Mouse (Mus musculus) lung, postnatal 25 days (tissue): ENCODE data around the gene Adgrb2.

Experiments
- DNase-seq: peaks from one replicate; pipeline ENCODE4 v3.0.0; 2022; ENCODE audit warnings: low spot score

Gene Adgrb2

GRCm38 (mm10) chr4:129984421-129985061 lies at the start of gene Adgrb2:
Adgrb2 (plus strand) TSS chr4:129984870.
- DNase-seq, result no peak

DNA sequence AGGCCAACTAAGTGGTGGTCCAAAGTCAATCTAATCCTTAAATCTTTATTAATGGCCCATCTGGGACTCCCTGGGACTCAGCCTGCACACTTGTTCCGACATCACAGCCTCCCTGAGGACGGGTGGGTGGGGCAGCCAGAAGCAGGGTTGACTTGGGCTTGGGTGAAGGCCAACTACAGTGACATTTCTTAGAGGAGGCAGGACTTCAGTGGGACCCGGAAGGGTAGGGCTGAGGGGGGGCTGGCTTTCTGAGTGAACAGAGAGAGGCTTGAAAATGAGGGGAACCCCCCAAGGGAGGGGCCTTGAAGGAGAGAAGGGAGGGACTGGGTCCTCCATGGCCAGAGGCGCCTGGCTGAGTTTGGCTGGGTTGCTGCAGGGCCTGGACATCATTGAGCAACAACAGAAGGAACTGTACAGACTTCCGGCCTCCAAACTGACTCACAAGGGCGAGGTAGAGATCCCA lies 33.3 kb upstream of the Adgrb2 start:
- DNase-seq, result peak; percentile 53

DNA sequence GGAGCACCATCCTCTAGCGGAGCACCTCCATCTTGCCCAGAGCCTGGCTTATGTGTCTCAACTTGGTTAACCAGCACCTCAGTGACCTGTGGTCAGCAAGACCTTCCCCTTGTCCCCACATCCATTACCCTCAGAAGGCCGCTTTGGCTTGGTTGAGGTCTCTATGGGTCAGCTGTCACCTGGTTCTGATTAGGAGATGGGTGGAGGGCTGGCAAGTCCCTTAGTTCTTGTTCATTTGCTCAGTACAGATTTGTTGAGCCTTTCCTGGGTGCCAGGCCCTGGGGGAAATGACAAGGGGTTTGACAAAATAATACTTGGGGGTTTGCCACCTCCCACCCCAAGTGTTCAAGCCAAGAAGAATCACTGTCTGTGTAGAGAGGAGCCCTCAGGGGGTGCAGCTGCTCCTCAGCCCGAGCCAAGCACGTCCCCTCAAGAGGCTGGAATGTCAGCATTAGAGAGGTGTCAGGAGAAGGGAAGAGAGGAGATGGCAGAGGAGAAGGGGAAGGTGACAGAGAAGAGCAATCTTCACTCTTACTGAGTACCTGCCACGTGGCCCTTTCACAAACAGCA lies 32.3 kb upstream of the Adgrb2 start:
- no peak for DNase-seq

- DNase-seq, result no peak
These were observed 30.1 kb upstream of the Adgrb2 start for GRCm38 (mm10) chr4:129954527-129954926.

DNA sequence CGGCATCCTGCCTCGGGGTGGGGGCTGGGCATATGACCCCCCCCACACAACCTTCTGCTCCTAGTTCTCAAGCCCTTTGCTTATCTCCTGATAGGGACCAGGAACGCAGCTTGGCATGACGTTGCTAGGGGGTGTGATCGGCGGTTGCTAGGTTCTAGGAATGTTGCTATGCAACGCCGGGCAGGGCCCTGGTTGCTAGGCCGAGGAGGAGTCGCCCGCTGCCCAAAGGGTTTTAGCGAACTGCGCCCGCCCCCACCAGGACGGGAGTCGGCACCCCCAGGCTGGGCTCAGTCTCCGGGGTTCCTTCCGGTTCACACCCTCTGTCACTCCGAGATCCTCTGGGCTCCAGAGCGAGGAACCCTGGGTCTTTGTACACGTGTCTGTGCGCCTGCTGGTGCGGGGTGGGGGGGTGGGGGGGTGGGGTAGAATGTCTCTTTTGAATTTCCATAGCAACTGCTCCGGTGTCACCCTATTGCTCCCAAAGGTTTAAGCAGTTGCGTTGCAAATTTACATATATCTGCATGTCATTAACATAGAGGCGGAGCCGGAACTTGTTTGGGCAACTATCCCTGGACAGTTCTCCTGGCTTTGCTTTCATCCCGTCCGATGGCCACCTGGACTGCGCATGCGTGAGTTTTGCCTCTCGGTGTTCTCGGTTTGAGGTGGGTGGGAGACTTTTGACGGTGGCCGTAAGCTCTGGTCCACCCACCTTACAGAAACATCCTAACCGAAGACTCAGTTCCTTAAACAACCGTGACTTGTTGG lies 24.3 kb upstream of the Adgrb2 start:
- peak; percentile 72 for DNase-seq

DNA sequence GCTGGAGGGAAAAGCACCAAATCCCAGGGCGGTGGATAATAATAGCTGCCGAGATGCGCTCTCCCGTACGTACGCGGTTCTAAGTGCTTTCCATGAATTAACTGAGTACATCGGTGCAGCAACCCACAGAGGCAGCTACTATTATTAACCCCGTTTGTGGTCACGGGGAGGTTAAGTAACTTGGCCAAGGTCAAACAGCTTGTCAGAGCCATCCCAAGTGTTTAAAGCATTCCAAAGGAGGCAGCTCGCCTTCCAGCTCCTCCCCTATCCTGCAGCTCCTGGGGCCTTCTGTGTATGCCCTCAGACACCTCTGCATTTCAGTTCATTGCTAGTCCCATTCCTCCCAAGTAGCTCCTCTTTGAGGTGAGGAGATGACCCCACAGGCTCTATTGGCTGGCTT lies 19.4 kb upstream of the Adgrb2 start:
- DNase-seq, result no peak

- no peak for DNase-seq
These were observed 18.5 kb upstream of the Adgrb2 start for GRCm38 (mm10) chr4:129966201-129966600.

- DNase-seq, result no peak
These were observed 17.4 kb upstream of the Adgrb2 start for GRCm38 (mm10) chr4:129967024-129968014.

- no peak for DNase-seq
These were observed 14.5 kb upstream of the Adgrb2 start for GRCm38 (mm10) chr4:129970168-129970567.

DNA sequence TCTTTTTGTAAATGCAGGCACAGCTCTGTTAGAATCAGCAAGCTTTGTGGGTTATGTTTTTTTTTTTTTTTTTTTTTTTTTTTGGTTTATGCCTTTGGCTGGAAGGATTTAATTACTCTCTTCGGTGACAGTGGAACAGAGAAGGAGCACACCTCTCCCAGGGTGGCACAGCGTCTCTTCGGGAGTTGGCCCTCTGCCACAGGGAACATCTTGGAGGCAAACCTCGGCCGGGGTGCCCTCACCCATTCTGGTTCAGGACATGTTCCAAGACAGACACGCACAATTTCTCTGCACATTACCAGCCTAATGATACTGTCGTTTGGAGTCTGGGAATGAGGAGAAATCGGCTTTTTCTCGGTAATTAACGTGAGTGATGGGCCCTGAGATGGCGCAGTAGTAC lies 13.8 kb upstream of the Adgrb2 start:
- no peak for DNase-seq

GRCm38 (mm10) chr4:129971989-129972388 lies 12.7 kb upstream of the Adgrb2 start:
- DNase-seq, result no peak

DNA sequence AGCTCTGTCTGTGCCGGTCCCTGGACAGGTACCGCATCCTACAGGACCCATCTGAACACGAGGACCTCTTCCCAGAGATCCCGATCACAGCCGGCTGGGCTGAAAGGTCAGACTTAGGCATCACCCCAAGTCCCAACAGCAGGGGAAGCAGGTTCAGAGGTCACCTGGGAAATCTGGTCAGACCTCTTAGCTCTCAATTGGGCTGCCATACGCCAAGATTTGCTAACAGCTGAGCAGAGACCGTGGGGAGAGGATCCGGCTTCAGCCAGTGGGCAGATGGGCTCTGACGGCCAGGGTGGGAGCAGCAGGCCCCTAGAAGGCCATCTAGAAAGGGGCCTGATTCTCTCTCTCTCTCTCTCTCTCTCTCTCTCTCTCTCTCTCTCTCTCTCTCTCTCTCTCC lies 10.4 kb upstream of the Adgrb2 start:
- DNase-seq, result no peak

- DNase-seq, result no peak
These were observed 7.4 kb upstream of the Adgrb2 start for GRCm38 (mm10) chr4:129977256-129977655.

DNA sequence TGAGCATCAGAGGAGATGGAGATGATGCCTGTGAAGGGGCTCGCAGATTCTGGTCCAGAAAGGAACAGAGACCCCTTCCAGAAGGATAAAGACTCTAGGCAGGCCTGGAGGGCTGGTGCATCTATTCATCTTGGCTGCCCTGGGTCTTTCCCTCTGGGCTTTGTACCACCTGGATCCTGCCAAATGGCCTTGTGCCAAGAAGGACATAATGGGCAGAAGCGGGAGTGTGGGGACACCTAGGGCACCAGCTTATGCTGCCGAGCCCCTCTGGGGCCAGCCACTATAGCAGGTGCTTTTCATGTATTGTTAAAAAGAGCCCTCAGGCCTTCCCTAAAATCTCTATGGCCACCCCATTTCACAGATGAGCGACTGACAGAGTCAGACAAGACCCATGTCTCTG lies 6.4 kb upstream of the Adgrb2 start:
- DNase-seq, result no peak

DNA sequence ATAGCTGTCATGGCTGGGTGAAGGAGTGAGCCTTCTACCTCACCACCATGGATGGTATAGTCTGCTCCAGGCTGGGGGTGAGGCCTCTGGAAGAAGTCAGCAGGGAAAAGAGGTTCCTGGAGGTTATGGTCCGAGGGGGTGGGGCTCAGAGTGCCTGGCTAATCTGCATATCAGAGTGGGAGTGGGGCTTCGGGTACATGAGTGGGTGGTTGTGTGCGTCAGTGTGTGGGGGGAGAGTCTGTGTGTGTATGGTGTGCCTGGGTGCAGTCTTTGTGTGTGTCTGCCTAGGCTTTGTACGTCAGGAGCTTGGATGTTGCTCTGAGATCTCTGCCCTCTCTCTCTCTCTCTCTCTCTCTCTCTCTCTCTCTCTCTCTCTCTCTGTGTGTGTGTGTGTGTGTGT lies 5.7 kb upstream of the Adgrb2 start:
- DNase-seq, result no peak

DNA sequence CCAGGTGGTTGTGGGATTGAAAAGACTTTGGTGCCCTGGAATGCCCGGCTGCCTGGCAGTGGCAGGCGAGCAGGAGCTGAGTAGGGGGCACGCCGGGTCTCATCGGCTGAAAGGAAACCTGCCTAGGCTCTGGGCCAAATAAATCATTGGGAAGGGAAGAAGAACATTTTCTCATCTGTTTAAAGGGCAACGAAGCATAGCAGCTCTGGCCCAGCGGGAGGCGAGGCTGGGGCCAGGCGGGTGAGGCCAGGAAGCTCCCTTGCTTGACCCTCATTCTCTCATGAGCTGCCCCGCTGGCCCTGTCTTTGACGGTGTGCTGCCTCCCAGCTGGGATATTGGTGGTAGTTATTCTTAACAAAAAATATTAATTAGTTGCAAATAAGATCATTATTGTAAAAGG lies 3.0 kb upstream of the Adgrb2 start:
- DNase-seq, result no peak

DNA sequence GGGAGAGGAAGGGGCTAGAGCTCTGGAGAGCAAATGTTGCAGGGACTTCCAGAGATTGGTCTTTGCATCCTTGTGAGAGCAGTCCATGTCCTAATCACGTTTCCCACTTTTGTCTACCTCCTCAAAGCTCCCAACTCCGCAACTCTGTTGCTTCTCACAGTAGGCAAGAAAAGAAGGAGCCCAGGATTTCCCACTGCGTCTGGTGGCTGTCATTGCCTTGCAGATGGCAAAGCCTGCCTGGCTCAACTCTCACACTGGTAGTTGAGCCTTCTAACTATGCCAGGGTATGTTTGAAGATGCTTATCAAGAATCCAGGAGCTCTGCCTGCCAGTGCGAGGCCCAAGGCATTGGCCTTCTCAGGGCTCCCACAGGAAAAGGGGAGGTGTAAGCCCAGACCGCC lies 1.6 kb upstream of the Adgrb2 start:
- no peak for DNase-seq

DNA sequence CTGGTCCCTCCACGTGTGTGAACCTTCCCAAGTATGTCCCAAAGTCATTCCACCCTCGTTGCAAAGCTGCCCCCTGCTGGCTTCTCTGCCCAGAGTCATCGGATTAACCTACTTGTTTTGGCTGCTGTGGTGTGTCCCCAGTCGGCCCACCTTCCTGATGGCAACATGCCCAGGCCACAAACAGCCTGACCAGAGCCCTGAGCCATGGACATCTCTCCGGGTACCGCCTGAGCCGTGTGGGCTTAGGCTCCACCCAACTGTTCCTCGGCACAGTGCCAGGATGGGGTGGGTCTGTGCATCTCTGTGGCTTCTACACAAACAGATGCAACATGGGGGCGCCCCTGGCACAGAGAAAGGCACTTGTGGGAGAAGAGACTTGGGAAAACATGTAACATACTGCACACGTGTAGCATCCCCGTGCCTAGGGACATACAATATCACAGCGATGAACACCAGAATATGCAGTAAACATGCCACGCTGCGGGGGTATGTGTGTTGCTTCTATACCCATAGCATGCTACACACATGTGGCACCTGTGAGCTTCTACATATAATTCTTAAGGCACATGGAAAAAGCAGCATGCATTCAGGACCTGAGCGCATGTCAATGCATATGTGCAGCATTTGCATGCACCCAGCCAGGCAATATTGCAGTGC lies 778 bp upstream of the Adgrb2 start:
- peak; percentile 53 for DNase-seq

DNA sequence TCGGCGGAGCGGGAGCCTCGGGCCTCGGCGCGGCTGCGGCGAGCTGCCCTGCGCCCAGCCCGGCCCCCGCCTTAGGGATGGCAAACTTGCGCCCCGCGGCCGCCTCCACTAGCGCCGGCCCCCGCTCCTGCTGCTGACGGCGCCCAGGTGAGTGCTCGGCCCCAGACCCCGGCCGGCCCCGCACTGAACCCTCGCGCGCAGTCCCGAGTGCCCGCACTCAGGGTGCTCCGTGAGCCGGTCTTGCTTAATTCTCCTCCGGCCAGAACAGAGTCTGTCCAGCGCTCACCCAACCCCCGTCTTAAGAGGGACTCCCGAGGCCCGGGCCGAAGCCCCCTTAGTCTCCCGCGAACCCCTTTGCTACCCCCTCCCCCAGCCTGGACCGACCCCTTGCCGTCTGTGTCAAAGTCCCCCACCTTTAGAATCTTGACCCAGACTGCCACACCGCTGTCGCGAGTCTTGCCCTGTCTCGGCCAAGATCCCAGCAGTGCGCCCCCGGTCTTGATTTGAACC lies 546 bp downstream of the Adgrb2 start:
- no peak for DNase-seq

GRCm38 (mm10) chr4:129985671-129986441 lies 1.2 kb downstream of the Adgrb2 start:
- peak; percentile 29 for DNase-seq
